Mouse (Mus musculus) G1E (cell line): ENCODE measurements at regions not wholly inside any gene's neighbourhood (a gene's known extent, or its start where the extent isn't known, plus 50 kb on each side); places are given as distances from the start of the nearest gene placed in this dataset.
A peak's percentile ranks its signal among the peaks of the same experiment; 100 is the strongest.

Source experiments
- ATAC-seq: 2 replicates; pipeline ENCODE4 v1.8.0; 2016; ENCODE audit warnings: mild to moderate bottlenecking; ENCODE audit not compliant: insufficient number of reproducible peaks, poor library complexity, low FRiP score, severe bottlenecking; ENCODE audit errors: extremely low read depth
- DNase-seq: peaks from one replicate; pipeline ENCODE4 v3.0.0; 2012; ENCODE audit warnings: low spot score
- H3K27me3 ChIP-seq: 2 replicates; pipeline ENCODE4 v1.6.1; 2012; ENCODE audit warnings: mild to moderate bottlenecking, low read length, inconsistent platforms; ENCODE audit not compliant: insufficient read depth
- H3K36me3 ChIP-seq: replicated peaks from 2 replicates; pipeline ENCODE3; 2012; ENCODE audit warnings: mild to moderate bottlenecking, inconsistent platforms
- H3K4me1 ChIP-seq: 2 replicates; pipeline ENCODE4 v1.6.1; 2012; ENCODE audit warnings: low read depth, low read length, inconsistent platforms, mixed read lengths; ENCODE audit not compliant: insufficient read depth
- H3K4me3 ChIP-seq: 2 replicates; pipeline ENCODE4 v1.5.1; 2012; ENCODE audit warnings: low read depth, mild to moderate bottlenecking, inconsistent platforms, low read length, moderate library complexity, mixed read lengths
- H3K9me3 ChIP-seq: replicated peaks from 2 replicates; pipeline ENCODE4 v1.6.1; 2012; ENCODE audit warnings: inconsistent platforms
- CTCF ChIP-seq: IDR thresholded peaks from 2 replicates; pipeline ENCODE4 v1.5.1; 2012; ENCODE audit warnings: low read depth, low read length, inconsistent platforms, mixed read lengths
- GATA1 ChIP-seq: IDR thresholded peaks from 2 replicates; pipeline ENCODE4 v1.6.1; 2012; ENCODE audit warnings: borderline replicate concordance, low read length, inconsistent platforms, mixed read lengths
- GATA2 ChIP-seq: IDR thresholded peaks from 2 replicates; pipeline ENCODE4 v1.6.1; 2012; ENCODE audit warnings: low read depth, low read length, inconsistent platforms, borderline replicate concordance
- POLR2AphosphoS5 ChIP-seq: IDR thresholded peaks from 2 replicates; pipeline ENCODE4 v1.6.1; 2012; ENCODE audit warnings: low read depth, low read length, inconsistent platforms; ENCODE audit not compliant: insufficient replicate concordance
- TAL1 ChIP-seq: conservative IDR thresholded peaks from 2 replicates; pipeline ENCODE4 v1.6.1; 2012; ENCODE audit warnings: low read depth, low read length, inconsistent platforms, mixed read lengths

DNA sequence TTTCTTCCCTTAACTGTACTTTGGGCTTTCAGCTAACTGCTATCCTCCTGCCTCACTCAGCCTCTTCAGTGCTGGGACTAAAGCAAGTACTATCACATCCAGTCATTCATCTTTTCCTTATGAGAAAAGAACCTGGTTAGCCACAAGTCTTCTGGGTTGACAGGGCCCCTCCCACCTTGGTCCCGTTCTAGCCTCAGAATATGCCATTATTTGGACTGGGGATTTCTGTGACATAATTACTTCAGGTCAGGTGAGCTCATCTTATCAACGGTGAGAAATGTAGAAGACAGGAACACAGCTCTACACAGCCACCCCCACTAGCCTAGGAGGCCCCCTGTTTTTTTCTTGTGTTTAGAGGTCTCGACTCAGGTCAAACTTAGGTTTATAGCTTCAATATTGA is 1172.4 kb upstream of the A1bg start:
- DNase-seq, result no peak
- ATAC-seq, result no peak
- TF ChIP-seq TAL1 (no peak), GATA2 (no peak), POLR2AphosphoS5 (no peak), GATA1 (no peak), CTCF (no peak)
- Histone ChIP-seq H3K4me3 (no peak overlapping the region), H3K4me1 (peaks cover 71% of the 10 kb centered on the region), H3K9me3 (no peaks in the 10 kb centered on the region), H3K27me3 (no peaks in the 10 kb centered on the region), H3K36me3 (peaks cover 16% of the 10 kb centered on the region)

GRCm38 (mm10) chr15:62093672-62094071 is 1170.9 kb upstream of the A1bg start:
- H3K4me1 ChIP-seq, result peaks cover 55% of the 10 kb centered on the region
- no peak for DNase-seq
- ATAC-seq, result no peak
- peaks cover 18% of the 10 kb centered on the region for H3K36me3 ChIP-seq
- H3K4me3 ChIP-seq, result no peak overlapping the region
- TF ChIP-seq GATA1 (no peak), GATA2 (no peak), CTCF (no peak)
- H3K27me3 ChIP-seq, result no peaks in the 10 kb centered on the region
- no peaks in the 10 kb centered on the region for H3K9me3 ChIP-seq

DNA sequence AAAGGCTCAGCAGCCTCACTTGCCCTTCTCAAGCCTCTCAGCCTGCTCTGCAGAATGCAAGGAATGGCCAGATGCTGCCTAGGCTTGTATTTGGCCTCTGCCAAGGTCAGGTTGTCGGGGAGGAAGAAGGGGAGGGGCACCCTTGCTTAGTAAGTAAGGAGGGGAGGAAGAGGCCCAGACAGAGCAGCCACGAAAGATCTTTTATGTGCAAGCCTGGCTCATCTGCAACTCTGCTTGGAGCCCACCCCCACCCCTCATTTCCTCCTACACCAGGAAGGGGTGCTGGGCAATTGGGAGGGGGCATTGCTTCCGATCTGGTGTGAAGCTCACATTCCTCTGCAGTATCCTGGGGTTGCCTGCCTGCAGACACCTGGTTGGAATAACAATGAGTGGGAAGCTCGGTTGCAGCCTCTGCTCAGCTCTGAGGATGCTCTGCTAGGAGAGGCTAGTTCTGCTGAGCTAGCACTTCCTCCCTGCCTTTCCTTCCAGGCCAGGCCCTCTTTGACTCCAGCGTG is 1169.9 kb upstream of the A1bg start:
- Histone ChIP-seq H3K27me3 (no peaks in the 10 kb centered on the region), H3K4me1 (peaks cover 46% of the 10 kb centered on the region), H3K9me3 (no peaks in the 10 kb centered on the region), H3K4me3 (no peak overlapping the region), H3K36me3 (peaks cover 20% of the 10 kb centered on the region)
- ATAC-seq (no peak), DNase-seq (no peak)
- TF ChIP-seq POLR2AphosphoS5 (no peak), GATA2 (no peak), CTCF (no peak), GATA1 (no peak), TAL1 (no peak)

DNA sequence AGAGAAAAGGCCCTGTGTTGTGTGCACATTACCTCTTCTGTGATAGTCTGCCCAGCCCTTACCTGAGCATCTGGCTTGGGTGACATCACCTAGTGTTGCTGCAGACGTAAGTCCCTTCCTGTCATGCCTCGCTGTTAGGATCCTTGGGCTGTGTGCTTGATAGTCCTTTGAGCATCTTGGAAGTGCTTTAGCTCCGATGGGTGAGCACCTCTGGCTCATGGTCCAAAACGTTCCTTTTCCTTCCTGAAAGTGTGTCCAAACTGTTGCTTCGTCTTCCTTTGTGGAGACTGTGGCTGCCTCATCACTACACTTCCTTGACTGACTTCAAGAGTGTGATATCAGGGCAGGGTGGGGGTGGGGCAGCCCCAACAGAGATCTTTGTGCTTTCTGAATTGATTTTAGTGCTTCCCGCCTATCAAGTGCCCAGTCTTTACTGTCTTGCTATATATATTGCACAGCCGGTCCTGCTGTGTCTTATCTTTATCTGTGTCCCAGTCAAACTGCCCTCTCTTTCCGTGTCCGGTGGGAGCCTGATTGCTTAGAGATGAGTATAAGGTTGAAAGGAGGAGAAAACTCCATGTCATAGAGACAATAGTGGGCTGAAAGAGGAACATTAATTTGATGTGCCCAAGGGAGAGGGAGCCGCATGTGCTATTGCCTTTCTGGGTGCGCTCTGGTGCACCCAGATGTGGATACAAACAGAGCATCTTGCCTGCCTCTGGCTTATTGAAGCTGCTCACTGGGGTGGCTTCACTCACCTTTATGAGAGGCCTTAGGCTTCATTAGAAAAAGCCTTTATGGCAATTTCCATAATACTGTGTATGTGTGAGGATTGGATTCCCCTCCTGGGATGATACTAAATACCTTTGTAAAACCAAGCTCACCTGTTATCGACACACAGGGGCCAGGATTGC is 1169.2 kb upstream of the A1bg start:
- no peak overlapping the region for H3K4me3 ChIP-seq
- no peak for TF ChIP-seq GATA2
- no peak for TF ChIP-seq TAL1
- no peak for TF ChIP-seq CTCF
- TF ChIP-seq POLR2AphosphoS5, result no peak
- TF ChIP-seq GATA1, result no peak
- H3K4me1 ChIP-seq, result peaks cover 49% of the 10 kb centered on the region
- no peak for DNase-seq
- no peaks in the 10 kb centered on the region for H3K9me3 ChIP-seq
- peaks cover 25% of the 10 kb centered on the region for H3K36me3 ChIP-seq
- no peaks in the 10 kb centered on the region for H3K27me3 ChIP-seq
- ATAC-seq, result peak; percentile 32; the same call in 1 of the 2 replicates

DNA sequence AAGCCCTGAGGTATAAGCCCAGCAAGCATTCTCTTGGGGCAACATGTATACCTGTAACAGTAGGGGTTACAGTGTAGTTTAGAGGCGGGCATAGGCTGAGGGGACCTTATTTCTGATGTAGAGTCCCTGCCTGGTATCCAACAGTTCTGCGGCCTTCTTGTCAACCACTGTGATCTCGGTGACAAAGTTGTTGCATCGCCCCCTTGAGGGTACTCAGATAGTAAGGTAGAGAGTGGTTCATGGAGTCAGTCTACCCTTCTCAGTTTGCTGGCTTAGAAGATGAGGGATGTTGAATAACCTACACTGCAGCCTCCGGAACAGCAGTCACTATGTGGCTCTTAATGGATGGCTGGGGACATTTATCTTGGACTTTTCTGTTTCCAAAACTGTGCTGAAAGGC is 1168.3 kb upstream of the A1bg start:
- TF ChIP-seq CTCF (no peak), GATA1 (no peak), TAL1 (no peak), GATA2 (no peak), POLR2AphosphoS5 (no peak)
- no peaks in the 10 kb centered on the region for H3K27me3 ChIP-seq
- DNase-seq (no peak), ATAC-seq (no peak)
- H3K4me3 ChIP-seq, result no peak overlapping the region
- peaks cover 25% of the 10 kb centered on the region for H3K36me3 ChIP-seq
- peaks cover 47% of the 10 kb centered on the region for H3K4me1 ChIP-seq
- no peaks in the 10 kb centered on the region for H3K9me3 ChIP-seq

- H3K4me3 ChIP-seq, result no peak overlapping the region
These were observed 1165.5 kb upstream of the A1bg start for GRCm38 (mm10) chr15:62088341-62088740.

More at GRCm38 (mm10) chr15:62088341-62088740, 1165.5 kb upstream of the A1bg start:
- peaks cover 25% of the 10 kb centered on the region for H3K36me3 ChIP-seq
- ATAC-seq (no peak), DNase-seq (no peak)
- H3K4me1 ChIP-seq, result peaks cover 34% of the 10 kb centered on the region
- no peaks in the 10 kb centered on the region for H3K27me3 ChIP-seq
- no peaks in the 10 kb centered on the region for H3K9me3 ChIP-seq
- no peak for TF ChIP-seq GATA1
- TF ChIP-seq GATA2, result no peak
- TF ChIP-seq POLR2AphosphoS5, result no peak
- no peak for TF ChIP-seq CTCF
- TF ChIP-seq TAL1, result no peak
